Mouse (Mus musculus) splenic B cell, adult 2 months (primary cell): ENCODE measurements around the gene Ddx3x.
"Not testable (repeated sequence)": the region's sequence is repeated elsewhere in the genome, so short reads cannot be mapped to it uniquely, and the experiment has no call there.

Experiments
- DNase-seq: peaks from one replicate; pipeline ENCODE4 v3.0.0-alpha.2; 2011; ENCODE audit warnings: low read depth, low spot score
- H3K27me3 ChIP-seq: 2 replicates; pipeline ENCODE4 v1.6.1; 2012; ENCODE audit warnings: mild to moderate bottlenecking, low read length, moderate library complexity, mixed read lengths; ENCODE audit not compliant: control insufficient read depth, poor library complexity, insufficient read depth, severe bottlenecking
- H3K36me3 ChIP-seq: 2 replicates; pipeline ENCODE4 v1.6.1; 2012; ENCODE audit warnings: mild to moderate bottlenecking, low read length, moderate library complexity, mixed read lengths; ENCODE audit not compliant: control insufficient read depth, poor library complexity, insufficient read depth, severe bottlenecking

Ddx3x gene

GRCm38 (mm10) chrX:13280409-13281328, at the start of gene Ddx3x:
Gene Ddx3x (plus strand): TSS chrX:13280970.
- no peaks in the 10 kb centered on the region for H3K36me3 ChIP-seq
- H3K27me3 ChIP-seq: no peaks in the 10 kb centered on the region
- DNase-seq: peak; percentile 94

- no peaks in the 10 kb centered on the region for H3K27me3 ChIP-seq
Observed at GRCm38 (mm10) chrX:13231243-13231642, 49.5 kb upstream of the Ddx3x start.

GRCm38 (mm10) chrX:13232834-13233233, 47.9 kb upstream of the Ddx3x start:
- H3K36me3 ChIP-seq, DNase-seq, H3K27me3 ChIP-seq: not testable (repeated sequence)

More at GRCm38 (mm10) chrX:13231243-13231642, 49.5 kb upstream of the Ddx3x start:
- H3K36me3 ChIP-seq: no peaks in the 10 kb centered on the region
- no peak for DNase-seq

GRCm38 (mm10) chrX:13233631-13234030, 47.1 kb upstream of the Ddx3x start:
- DNase-seq: no peak
- Histone ChIP-seq H3K36me3 (no peaks in the 10 kb centered on the region), H3K27me3 (no peaks in the 10 kb centered on the region)

GRCm38 (mm10) chrX:13234709-13235108, 46.1 kb upstream of the Ddx3x start:
- H3K27me3 ChIP-seq: no peaks in the 10 kb centered on the region
- DNase-seq: no peak
- no peaks in the 10 kb centered on the region for H3K36me3 ChIP-seq

- H3K36me3 ChIP-seq: no peaks in the 10 kb centered on the region
- DNase-seq: no peak
- H3K27me3 ChIP-seq: no peaks in the 10 kb centered on the region
Observed at GRCm38 (mm10) chrX:13236100-13236568, 44.6 kb upstream of the Ddx3x start.

GRCm38 (mm10) chrX:13239455-13239854, 41.3 kb upstream of the Ddx3x start:
- no peaks in the 10 kb centered on the region for H3K27me3 ChIP-seq

GRCm38 (mm10) chrX:13240646-13241425, 39.9 kb upstream of the Ddx3x start:
- Histone ChIP-seq H3K27me3 (no peaks in the 10 kb centered on the region), H3K36me3 (no peaks in the 10 kb centered on the region)
- no peak for DNase-seq

More at GRCm38 (mm10) chrX:13239455-13239854, 41.3 kb upstream of the Ddx3x start:
- no peaks in the 10 kb centered on the region for H3K36me3 ChIP-seq
- no peak for DNase-seq

GRCm38 (mm10) chrX:13241426-13242319, 39.1 kb upstream of the Ddx3x start:
- Histone ChIP-seq H3K27me3 (no peaks in the 10 kb centered on the region), H3K36me3 (no peaks in the 10 kb centered on the region)
- DNase-seq: no peak

GRCm38 (mm10) chrX:13242320-13243096, 38.3 kb upstream of the Ddx3x start:
- Histone ChIP-seq H3K27me3 (no peaks in the 10 kb centered on the region), H3K36me3 (no peaks in the 10 kb centered on the region)
- peak; percentile 46 for DNase-seq

- no peaks in the 10 kb centered on the region for H3K36me3 ChIP-seq
- no peaks in the 10 kb centered on the region for H3K27me3 ChIP-seq
- DNase-seq: peak; percentile 2
Observed at GRCm38 (mm10) chrX:13243133-13244123, 37.3 kb upstream of the Ddx3x start.

GRCm38 (mm10) chrX:13244588-13244987, 36.2 kb upstream of the Ddx3x start:
- H3K27me3 ChIP-seq: no peaks in the 10 kb centered on the region

GRCm38 (mm10) chrX:13245027-13245426, 35.7 kb upstream of the Ddx3x start:
- no peak for DNase-seq
- Histone ChIP-seq H3K27me3 (no peaks in the 10 kb centered on the region), H3K36me3 (no peaks in the 10 kb centered on the region)

More at GRCm38 (mm10) chrX:13244588-13244987, 36.2 kb upstream of the Ddx3x start:
- no peaks in the 10 kb centered on the region for H3K36me3 ChIP-seq
- DNase-seq: no peak
